Mouse (Mus musculus) ovary, postnatal 36 days (tissue): ENCODE measurements around the gene Slc13a2.

Experiments used
- DNase-seq: peaks from one replicate; pipeline ENCODE4 v3.0.0; 2022; ENCODE audit warnings: low spot score, mixed read lengths

Slc13a2 gene

DNA sequence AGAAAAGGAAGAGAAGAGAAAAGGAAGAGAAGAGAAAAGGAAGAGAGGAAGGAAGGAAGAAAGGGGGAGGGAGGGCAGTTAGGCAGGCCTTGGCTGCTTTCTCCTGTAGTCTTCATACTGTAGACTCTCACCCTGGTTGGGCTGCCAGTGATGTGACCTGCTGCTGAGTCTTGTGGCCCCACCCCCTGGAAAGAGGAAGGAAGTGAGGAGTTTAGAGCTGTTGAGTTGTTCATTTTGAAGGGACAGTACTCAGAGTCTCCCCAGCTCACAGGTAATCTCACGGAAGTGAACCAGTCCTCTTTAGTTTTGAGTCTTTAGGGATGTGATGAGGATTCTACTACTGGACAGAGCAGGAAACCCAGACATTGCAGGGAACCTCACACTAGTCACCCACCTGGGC lies 68.9 kb downstream of the Slc13a2 start:
- DNase-seq, result no peak

DNA sequence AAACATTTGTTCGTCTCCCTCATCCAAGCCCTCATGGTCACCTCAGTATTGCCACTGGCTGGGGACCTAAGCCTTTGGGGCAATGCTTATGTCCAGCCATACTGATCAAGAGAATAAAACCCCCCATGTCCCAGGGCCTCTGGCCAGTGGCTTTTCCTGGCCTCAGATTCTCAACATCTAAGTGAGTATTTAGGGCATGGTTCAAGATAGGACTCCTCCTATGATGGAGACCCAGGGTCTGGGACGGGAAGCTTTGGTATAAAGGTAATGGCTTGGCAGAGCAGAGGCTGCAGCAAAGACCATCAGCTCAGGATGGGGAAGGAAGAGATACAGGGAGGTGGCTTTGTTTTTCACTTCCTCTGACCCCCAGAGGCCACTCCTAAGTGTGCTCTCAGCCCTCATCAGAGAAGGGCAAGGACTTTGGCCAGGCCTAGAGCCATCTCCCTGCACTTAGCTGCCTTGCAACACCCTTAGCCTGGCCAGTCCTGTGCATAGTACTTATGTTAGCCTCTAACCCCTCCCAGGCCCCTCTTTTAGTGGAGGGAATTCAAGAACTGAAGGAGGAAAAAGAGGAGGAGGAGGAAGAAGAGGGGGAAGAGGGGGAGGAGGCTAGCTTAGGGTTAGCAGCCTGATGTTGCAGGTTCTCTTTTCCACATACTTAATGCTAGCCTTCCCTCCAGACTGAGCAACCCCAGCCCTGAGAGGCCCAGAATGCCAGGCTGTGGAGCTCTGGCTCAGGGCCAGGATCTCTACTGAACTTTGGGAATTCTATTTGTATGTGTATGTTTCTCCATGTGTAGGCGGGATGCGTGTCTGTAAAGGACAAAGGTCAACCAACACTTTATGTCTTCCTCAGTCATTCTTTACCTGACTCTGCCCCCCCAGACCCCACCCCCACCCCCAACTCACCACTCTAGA lies 72.3 kb downstream of the Slc13a2 start:
- no peak for DNase-seq

DNA sequence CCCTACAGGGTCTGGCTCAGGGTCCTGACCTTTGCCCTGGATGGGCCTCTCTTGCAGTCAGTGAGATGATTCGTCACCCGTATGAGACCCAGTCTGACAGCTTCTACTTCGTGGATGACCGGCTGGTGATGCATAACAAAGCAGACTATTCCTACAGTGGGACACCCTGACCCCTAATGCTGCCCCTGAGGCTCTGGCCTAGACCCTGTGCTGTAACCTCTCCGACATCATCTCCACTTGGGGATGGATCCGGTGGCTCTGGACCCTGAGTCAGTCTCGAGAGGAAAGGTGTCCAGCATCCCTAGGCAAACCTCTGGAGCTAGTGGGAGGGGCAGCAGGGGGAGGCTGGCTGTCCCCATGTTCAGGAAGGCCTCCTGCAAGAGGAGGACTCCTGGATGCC lies 73.5 kb downstream of the Slc13a2 start:
- DNase-seq, result no peak

DNA sequence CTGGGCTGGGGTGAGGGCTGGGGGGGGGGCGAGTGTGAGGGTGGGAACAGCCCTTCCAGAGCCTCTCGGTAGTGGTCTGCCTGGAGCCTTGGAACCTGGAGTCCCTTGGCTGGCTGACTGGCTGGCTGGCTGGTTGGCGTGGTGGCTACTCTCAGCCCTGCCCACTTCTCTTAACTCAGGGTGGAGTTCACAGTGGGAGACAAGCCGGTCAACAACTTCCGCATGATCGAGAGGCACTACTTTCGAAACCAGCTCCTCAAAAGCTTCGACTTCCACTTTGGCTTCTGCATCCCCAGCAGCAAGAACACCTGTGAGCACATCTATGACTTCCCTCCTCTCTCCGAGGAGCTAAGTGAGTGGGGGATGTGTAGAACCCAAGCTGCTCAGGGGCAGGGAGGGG lies 74.1 kb downstream of the Slc13a2 start:
- no peak for DNase-seq
